Mouse (Mus musculus) midbrain, embryonic 11.5 days (tissue): ENCODE results near the gene Rab5if. TPM values are rescaled to one million over a fixed set of nuclear protein-coding genes. Genes with fewer than 3 reads are reported as not detected.
A peak's percentile ranks its signal among the peaks of the same experiment; 100 is the strongest.
"Not testable (repeated sequence)": the region's sequence is repeated elsewhere in the genome, so short reads cannot be mapped to it uniquely, and the experiment has no call there.

Source experiments
- ATAC-seq: fragments of 200-750 bp; cut with Nextera tagmentation; 2 replicates; pipeline ENCODE4 v1.8.0; 2017; ENCODE audit warnings: moderate TSS enrichment, moderate library complexity; ENCODE audit not compliant: low FRiP score
- DNase-seq: peaks from one replicate; pipeline ENCODE4 v3.0.0; 2015; ENCODE audit warnings: low spot score; ENCODE audit errors: missing footprints
- H3K27ac ChIP-seq: fragments of 300-500 bp; sonication (generic); 2 replicates; pipeline ENCODE4 v1.5.1; 2014; ENCODE audit warnings: low read depth, low read length
- H3K27me3 ChIP-seq: fragments of 300-500 bp; sonication (generic); 2 replicates; pipeline ENCODE4 v1.6.1; 2014; ENCODE audit warnings: mild to moderate bottlenecking, low read length, moderate library complexity, mixed read lengths; ENCODE audit not compliant: control insufficient read depth, insufficient read depth
- H3K36me3 ChIP-seq: fragments of 300-500 bp; sonication (generic); 2 replicates; pipeline ENCODE4 v1.6.1; 2014; ENCODE audit warnings: mild to moderate bottlenecking, low read length, moderate library complexity, mixed read lengths; ENCODE audit not compliant: control insufficient read depth, insufficient read depth
- H3K4me1 ChIP-seq: fragments of 300-500 bp; sonication (generic); 2 replicates; pipeline ENCODE4 v1.6.1; 2014; ENCODE audit warnings: low read length; ENCODE audit not compliant: control insufficient read depth, insufficient read depth
- H3K4me2 ChIP-seq: fragments of 300-500 bp; sonication (generic); 2 replicates; pipeline ENCODE4 v1.6.1; 2014; ENCODE audit warnings: mild to moderate bottlenecking, moderate library complexity
- H3K4me3 ChIP-seq: fragments of 300-500 bp; sonication (generic); 2 replicates; pipeline ENCODE4 v1.5.1; 2014; ENCODE audit warnings: low read depth, low read length
- H3K9ac ChIP-seq: fragments of 300-500 bp; sonication (generic); 2 replicates; pipeline ENCODE4 v1.6.1; 2014; ENCODE audit warnings: low read length
- H3K9me3 ChIP-seq: fragments of 300-500 bp; sonication (generic); 2 replicates; pipeline ENCODE4 v1.6.1; 2016; ENCODE audit warnings: low read length; ENCODE audit not compliant: control insufficient read depth
- WGBS: fragments of 180-500 bp; shearing (Covaris S2); extraction: QIAGEN DNeasy Blood & Tissue Kit; methylation state at CpG from one replicate; pipeline ENCODE4 v1.1.7; 2014; 5-methylcytosine and 5-hydroxymethylcytosine counted together
- polyA plus RNA-seq: library from polyadenylated mRNA; unstranded; fragments of >200 nt; fragmentation: Nextera tagmentation; extraction: Ambion mirVana; gene quantifications from 2 replicates; pipeline ENCODE4 v1.2.1, GENCODE M21; 2014

The Rab5if gene
- polyA plus RNA-seq = 196 and 205 TPM in 2 replicates

DNA sequence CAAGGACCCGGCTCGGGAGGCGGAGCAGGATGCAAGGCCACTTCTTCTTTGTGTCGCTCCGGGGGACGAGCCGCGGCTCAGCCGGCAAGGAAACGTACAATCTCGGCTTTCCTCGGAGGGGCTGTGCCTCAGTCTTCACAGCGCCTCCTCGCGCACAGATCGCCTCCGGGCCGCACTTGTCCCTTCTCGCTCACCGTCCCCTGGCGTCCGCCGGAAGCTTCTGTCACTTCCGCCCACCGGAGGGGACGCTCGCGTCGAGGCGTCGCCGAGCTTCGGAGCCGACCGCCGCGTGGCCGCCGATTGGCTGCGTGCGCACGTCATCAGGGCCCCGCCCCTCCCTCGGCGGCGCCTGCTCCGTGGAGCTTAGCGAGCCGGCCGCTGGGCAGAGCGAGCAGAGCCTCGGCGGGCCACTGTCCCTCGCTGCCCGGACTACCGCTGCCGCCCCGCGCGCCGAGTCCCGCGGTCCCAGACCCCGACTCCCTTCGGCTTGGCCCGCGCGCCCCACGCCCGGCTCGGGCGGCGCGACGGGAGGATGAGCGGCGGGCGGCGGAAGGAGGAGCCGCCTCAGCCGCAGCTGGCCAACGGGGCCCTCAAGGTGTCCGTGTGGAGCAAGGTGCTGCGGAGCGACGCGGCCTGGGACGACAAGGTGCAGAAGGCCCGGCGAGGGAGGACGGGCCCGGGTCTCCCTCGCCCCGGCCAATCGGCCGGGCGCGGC lies at the start of gene Rab5if:
Gene Rab5if (plus strand): TSS at position 357 of the 715 bp plus-strand sequence.
- WGBS = 0% methylated on average over 93 of the region's 98 CpGs
- peak within 1 kb of the TSS; percentile 91 for H3K4me2 ChIP-seq
- peak within 1 kb of the TSS; percentile 83 for H3K27ac ChIP-seq
- H3K27me3 ChIP-seq = no peaks in the 10 kb centered on the region
- peak; percentile 99 for DNase-seq
- H3K36me3 ChIP-seq = 0 out of 2 replicates have a peak, but pooled peaks cover 2% of the 10 kb centered on the region
- ATAC-seq = peak; percentile 97
- H3K4me1 ChIP-seq = peaks cover 15% of the 10 kb centered on the region
- peak within 1 kb of the TSS; percentile 99 for H3K4me3 ChIP-seq
- H3K9ac ChIP-seq = peak within 1 kb of the TSS; percentile 95
- no peaks in the 10 kb centered on the region for H3K9me3 ChIP-seq

DNA sequence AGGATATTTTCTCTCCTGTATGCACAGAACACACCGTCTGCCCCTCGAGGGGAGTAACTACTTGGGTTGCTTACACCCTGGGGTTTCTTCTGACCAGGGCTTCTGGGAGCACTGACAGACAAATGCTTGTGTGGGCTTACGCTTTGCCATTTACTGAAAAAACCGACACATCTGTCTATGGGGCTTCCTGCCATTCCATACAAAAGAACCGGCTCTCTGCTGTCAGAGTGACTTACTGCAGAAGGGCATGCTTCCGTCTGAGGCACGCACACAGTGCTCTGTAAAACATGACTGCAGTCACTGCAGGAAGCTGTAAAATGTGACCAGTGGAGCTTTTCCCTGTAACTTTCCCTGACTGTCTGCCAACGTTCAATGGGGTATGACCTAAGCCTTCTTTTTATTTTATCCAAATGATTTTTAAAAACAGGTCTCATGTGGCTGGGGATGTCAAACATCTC lies 48.6 kb upstream of the Rab5if start:
- H3K9ac ChIP-seq = peak overlapping the region; percentile 0; the same call in 1 of the 2 replicates
- no peak overlapping the region for H3K4me2 ChIP-seq
- 0 out of 2 replicates have a peak, but pooled peaks have one; percentile 52 for ATAC-seq

GRCm38 (mm10) chr2:156814893-156815292 lies 48.0 kb upstream of the Rab5if start:
- Histone ChIP-seq H3K4me2 (no peak overlapping the region), H3K9ac (peak overlapping the region; percentile 0; the same call in 1 of the 2 replicates), H3K4me1 (peaks cover 16% of the 10 kb centered on the region), H3K9me3 (no peaks in the 10 kb centered on the region), H3K27ac (no peak overlapping the region; the same call in 1 of the 2 replicates), H3K27me3 (no peaks in the 10 kb centered on the region), H3K36me3 (no peaks in the 10 kb centered on the region), H3K4me3 (no peak overlapping the region)
- ATAC-seq = no peak
- DNase-seq = peak; percentile 84
- WGBS = 40% methylated on average over 5 of the region's 5 CpGs

More for the DNA sequence above, 48.6 kb upstream of the Rab5if start:
- Histone ChIP-seq H3K27ac (no peak overlapping the region; the same call in 1 of the 2 replicates), H3K36me3 (no peaks in the 10 kb centered on the region), H3K4me3 (no peak overlapping the region), H3K4me1 (peaks cover 16% of the 10 kb centered on the region), H3K27me3 (no peaks in the 10 kb centered on the region), H3K9me3 (no peaks in the 10 kb centered on the region)
- DNase-seq = peak; percentile 84
- 24% methylated on average over 8 of the region's 8 CpGs for WGBS

GRCm38 (mm10) chr2:156815412-156815811 lies 47.5 kb upstream of the Rab5if start:
- ATAC-seq (no peak), DNase-seq (peak; percentile 73)
- H3K27ac ChIP-seq = no peak overlapping the region
- H3K9me3 ChIP-seq = no peaks in the 10 kb centered on the region
- H3K4me2 ChIP-seq = no peak overlapping the region
- H3K9ac ChIP-seq = no peak overlapping the region
- peaks cover 16% of the 10 kb centered on the region for H3K4me1 ChIP-seq
- H3K36me3 ChIP-seq = no peaks in the 10 kb centered on the region
- H3K27me3 ChIP-seq = no peaks in the 10 kb centered on the region
- 79% methylated on average over 3 of the region's 3 CpGs for WGBS
- H3K4me3 ChIP-seq = no peak overlapping the region

DNA sequence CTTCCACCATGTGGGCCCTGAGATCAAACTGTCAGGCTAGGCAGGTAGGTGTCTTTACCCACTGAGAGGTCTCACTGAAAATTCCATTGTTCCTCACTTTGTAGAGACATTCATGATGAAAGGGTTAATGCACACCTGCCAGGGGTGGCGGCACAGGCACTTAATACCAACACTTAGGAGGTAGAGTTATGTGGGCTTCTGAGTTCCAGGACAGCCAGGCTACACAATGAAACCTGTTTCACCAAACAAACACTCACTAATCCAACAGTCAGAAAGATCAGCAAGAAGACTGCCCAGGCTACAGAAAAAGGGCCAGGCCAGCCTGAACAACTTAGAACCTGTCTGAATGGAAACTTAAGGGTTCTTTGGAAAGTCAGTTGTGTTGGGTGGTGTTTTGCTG lies 46.8 kb upstream of the Rab5if start:
- Histone ChIP-seq H3K4me2 (no peak overlapping the region), H3K27ac (no peak overlapping the region), H3K9me3 (no peaks in the 10 kb centered on the region), H3K4me1 (peaks cover 16% of the 10 kb centered on the region), H3K9ac (no peak overlapping the region), H3K4me3 (no peak overlapping the region), H3K27me3 (no peaks in the 10 kb centered on the region), H3K36me3 (no peaks in the 10 kb centered on the region)
- DNase-seq (peak; percentile 60), ATAC-seq (no peak)
- 63% methylated on average over 1 of the region's 1 CpGs for WGBS

DNA sequence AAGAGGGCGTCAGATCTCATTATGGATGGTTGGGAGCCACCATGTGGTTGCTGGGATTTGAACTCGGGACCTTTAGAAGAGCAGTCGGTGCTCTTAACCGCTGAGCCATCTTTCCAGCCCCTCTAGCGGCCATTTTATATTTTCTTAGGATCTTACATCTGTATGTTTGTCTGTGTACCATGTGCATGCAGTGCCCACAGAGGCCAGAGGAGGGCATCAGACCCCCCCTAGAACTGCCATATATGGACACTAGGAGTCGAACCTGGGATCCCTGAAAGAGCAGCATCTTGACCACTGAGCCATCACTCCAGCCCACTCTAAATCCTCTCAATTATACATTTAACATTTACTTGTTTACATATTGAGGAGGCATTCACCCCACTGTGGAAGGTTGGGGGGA lies 37.8 kb upstream of the Rab5if start:
- H3K9ac ChIP-seq, H3K9me3 ChIP-seq, ATAC-seq, H3K27me3 ChIP-seq, H3K36me3 ChIP-seq, H3K4me1 ChIP-seq, H3K27ac ChIP-seq, H3K4me2 ChIP-seq, H3K4me3 ChIP-seq: not testable (repeated sequence)
- DNase-seq = peak; percentile 19
- WGBS = 92% methylated on average over 6 of the region's 6 CpGs

DNA sequence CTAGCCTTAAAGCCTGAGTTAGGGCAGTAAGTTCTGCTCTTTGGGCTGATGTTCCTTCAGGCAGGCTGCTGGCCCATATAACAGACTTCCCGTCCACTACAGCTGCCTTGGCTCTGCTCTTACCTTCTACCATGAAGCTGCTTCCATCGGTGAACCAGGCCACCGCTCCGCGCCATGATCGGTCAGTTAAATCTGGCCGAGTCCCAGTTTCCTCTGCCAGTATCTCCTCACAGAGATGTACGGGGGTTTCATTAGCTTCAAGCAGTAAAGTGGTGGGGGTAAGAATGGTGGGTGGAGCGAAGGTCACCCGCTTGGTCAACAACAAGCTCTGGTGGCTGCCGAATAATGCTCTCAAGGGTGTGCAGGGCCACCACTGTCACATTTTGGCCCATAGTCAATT lies 28.6 kb upstream of the Rab5if start:
- H3K4me1 ChIP-seq = 0 out of 2 replicates have a peak, but pooled peaks cover 2% of the 10 kb centered on the region
- no peak overlapping the region for H3K27ac ChIP-seq
- no peak overlapping the region for H3K4me2 ChIP-seq
- H3K27me3 ChIP-seq = no peaks in the 10 kb centered on the region
- ATAC-seq = no peak
- H3K9ac ChIP-seq = no peak overlapping the region
- H3K36me3 ChIP-seq = peaks cover 32% of the 10 kb centered on the region
- no peak overlapping the region for H3K4me3 ChIP-seq
- H3K9me3 ChIP-seq = peaks cover 3% of the 10 kb centered on the region; the same call in 1 of the 2 replicates
- DNase-seq = no peak
- 98% methylated on average over 11 of the region's 11 CpGs for WGBS

GRCm38 (mm10) chr2:156838839-156839238 lies 24.1 kb upstream of the Rab5if start:
- no peak for ATAC-seq
- Histone ChIP-seq H3K4me1 (peaks cover 25% of the 10 kb centered on the region), H3K27me3 (no peaks in the 10 kb centered on the region), H3K9me3 (no peaks in the 10 kb centered on the region), H3K4me3 (peak overlapping the region; percentile 86), H3K4me2 (peak overlapping the region; percentile 64), H3K9ac (peak overlapping the region; percentile 95; the same call in 1 of the 2 replicates), H3K27ac (no peak overlapping the region), H3K36me3 (peaks cover 9% of the 10 kb centered on the region)
- 68% methylated on average over 6 of the region's 6 CpGs for WGBS
- DNase-seq = no peak
